Mouse (Mus musculus) neural tube, embryonic 11.5 days (tissue): Measurements from ENCODE around the gene Pigh. TPM values are rescaled to one million over a fixed set of nuclear protein-coding genes. Genes with fewer than 3 reads are reported as not detected.

Source experiments
- ATAC-seq: fragments of 200-750 bp; cut with Nextera tagmentation; 2 replicates; pipeline ENCODE4 v1.8.0; 2017; ENCODE audit warnings: moderate number of reproducible peaks, mild to moderate bottlenecking, moderate TSS enrichment, moderate library complexity; ENCODE audit not compliant: insufficient read depth, low FRiP score, low TSS enrichment
- DNase-seq: peaks from one replicate; pipeline ENCODE4 v3.0.0-alpha.2; 2015; ENCODE audit warnings: low spot score
- H3K27ac ChIP-seq: fragments of 300-500 bp; sonication (generic); 2 replicates; pipeline ENCODE4 v1.5.1; 2014; ENCODE audit warnings: low read depth, mild to moderate bottlenecking, low read length
- H3K27me3 ChIP-seq: fragments of 300-500 bp; sonication (generic); 2 replicates; pipeline ENCODE4 v1.6.1; 2014; ENCODE audit warnings: mild to moderate bottlenecking, low read length, mixed read lengths; ENCODE audit not compliant: control insufficient read depth, insufficient read depth
- H3K36me3 ChIP-seq: fragments of 300-500 bp; sonication (generic); 2 replicates; pipeline ENCODE4 v1.6.1; 2014; ENCODE audit warnings: mild to moderate bottlenecking, low read length, moderate library complexity, mixed read lengths; ENCODE audit not compliant: control insufficient read depth, insufficient read depth
- H3K4me1 ChIP-seq: fragments of 300-500 bp; sonication (generic); 2 replicates; pipeline ENCODE4 v1.6.1; 2014; ENCODE audit warnings: low read length, mixed read lengths; ENCODE audit not compliant: control insufficient read depth, insufficient read depth
- H3K4me2 ChIP-seq: fragments of 300-500 bp; sonication (generic); 2 replicates; pipeline ENCODE4 v1.6.1; 2014; ENCODE audit warnings: low read depth, mild to moderate bottlenecking, moderate library complexity
- H3K4me3 ChIP-seq: fragments of 300-500 bp; sonication (generic); 2 replicates; pipeline ENCODE4 v1.5.1; 2014; ENCODE audit warnings: low read depth, low read length
- H3K9ac ChIP-seq: fragments of 300-500 bp; sonication (generic); 2 replicates; pipeline ENCODE4 v1.6.1; 2014; ENCODE audit warnings: mild to moderate bottlenecking, low read length
- H3K9me3 ChIP-seq: fragments of 300-500 bp; sonication (generic); 2 replicates; pipeline ENCODE4 v1.6.1; 2016; ENCODE audit warnings: low read length; ENCODE audit not compliant: control insufficient read depth
- WGBS: fragments of 180-500 bp; shearing (Covaris S2); extraction: QIAGEN DNeasy Blood & Tissue Kit; methylation state at CpG from one replicate; pipeline ENCODE4 v1.1.7; 2014; 5-methylcytosine and 5-hydroxymethylcytosine counted together
- polyA plus RNA-seq: library from polyadenylated mRNA; unstranded; fragments of >200 nt; fragmentation: Nextera tagmentation; extraction: Ambion mirVana; gene quantifications from 2 replicates; pipeline ENCODE4 v1.2.1, GENCODE M21; 2014

The Pigh gene
- polyA plus RNA-seq, 1 experiment from 2014 or later, result 26.5 TPM

GRCm38 (mm10) chr12:79041436-79041835 is 48.0 kb downstream of the Pigh start:
- Histone ChIP-seq H3K9ac (no peak overlapping the region), H3K27me3 (no peaks in the 10 kb centered on the region), H3K4me2 (no peak overlapping the region), H3K4me1 (no peaks in the 10 kb centered on the region), H3K27ac (no peak overlapping the region), H3K4me3 (no peak overlapping the region), H3K9me3 (no peaks in the 10 kb centered on the region), H3K36me3 (peaks cover 4% of the 10 kb centered on the region; the same call in 1 of the 2 replicates)
- DNase-seq (no peak), ATAC-seq (no peak)

- no peak for DNase-seq
- no peaks in the 10 kb centered on the region for H3K4me1 ChIP-seq
- no peaks in the 10 kb centered on the region for H3K27me3 ChIP-seq
- no peak overlapping the region for H3K9ac ChIP-seq
- H3K36me3 ChIP-seq, result peaks cover 2% of the 10 kb centered on the region; the same call in 1 of the 2 replicates
- H3K4me3 ChIP-seq, result no peak overlapping the region
- H3K9me3 ChIP-seq, result no peaks in the 10 kb centered on the region
- H3K27ac ChIP-seq, result no peak overlapping the region
- 93% methylated on average over 11 of the region's 11 CpGs for WGBS
- no peak overlapping the region for H3K4me2 ChIP-seq
- no peak for ATAC-seq
These were observed 49.1 kb downstream of the Pigh start for GRCm38 (mm10) chr12:79040201-79040827.

DNA sequence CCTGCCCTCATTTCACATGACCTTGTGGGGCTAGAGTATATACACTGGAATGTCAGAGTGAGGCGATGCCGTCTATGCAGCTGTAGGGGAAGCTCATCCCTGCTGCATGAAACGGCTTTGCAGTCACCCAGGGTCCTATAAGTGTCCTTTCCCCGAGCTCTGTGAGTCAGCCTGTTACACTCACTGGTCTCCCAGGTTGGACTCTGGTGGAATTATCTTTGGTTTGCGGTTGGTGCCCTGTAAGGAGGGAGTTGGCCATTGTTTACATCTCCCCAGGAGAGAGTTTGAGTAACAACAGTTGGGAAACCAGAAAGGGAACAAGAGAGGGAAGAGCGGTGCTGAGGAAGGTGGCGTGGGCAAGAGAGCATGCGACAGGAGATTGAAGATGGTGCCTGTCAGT is 49.7 kb downstream of the Pigh start:
- no peak overlapping the region for H3K4me2 ChIP-seq
- H3K36me3 ChIP-seq, result 0 out of 2 replicates have a peak, but pooled peaks cover 2% of the 10 kb centered on the region
- no peak for DNase-seq
- ATAC-seq, result no peak
- no peaks in the 10 kb centered on the region for H3K4me1 ChIP-seq
- no peak overlapping the region for H3K4me3 ChIP-seq
- WGBS, result 76% methylated on average over 8 of the region's 8 CpGs
- H3K9me3 ChIP-seq, result no peaks in the 10 kb centered on the region
- no peaks in the 10 kb centered on the region for H3K27me3 ChIP-seq
- no peak overlapping the region for H3K9ac ChIP-seq
- no peak overlapping the region for H3K27ac ChIP-seq

DNA sequence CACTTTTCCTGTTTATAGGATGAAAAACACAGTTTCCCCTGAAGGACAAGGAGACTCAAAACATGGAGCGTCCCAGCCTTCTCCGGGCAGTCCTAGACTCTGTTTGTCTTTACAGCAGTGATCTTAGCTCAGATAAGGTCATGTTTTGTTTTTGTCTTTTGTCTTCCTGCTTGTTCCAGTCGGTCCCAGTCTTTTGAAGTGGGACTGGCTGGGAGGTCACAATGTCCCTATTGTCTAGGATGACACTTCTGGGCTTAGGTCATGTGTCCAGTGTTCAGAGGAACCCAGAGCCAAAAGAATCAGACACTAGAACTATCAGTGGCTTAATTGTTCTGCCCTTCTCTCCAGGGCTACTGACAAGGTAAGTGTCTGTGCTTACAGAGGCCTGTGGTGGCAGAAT is 54.1 kb downstream of the Pigh start:
- WGBS, result 31% methylated on average over 3 of the region's 3 CpGs
- H3K27me3 ChIP-seq, result no peaks in the 10 kb centered on the region
- no peaks in the 10 kb centered on the region for H3K9me3 ChIP-seq
- no peak overlapping the region for H3K27ac ChIP-seq
- no peak overlapping the region for H3K4me3 ChIP-seq
- H3K4me1 ChIP-seq, result no peaks in the 10 kb centered on the region
- H3K36me3 ChIP-seq, result no peaks in the 10 kb centered on the region
- H3K9ac ChIP-seq, result no peak overlapping the region
- no peak for ATAC-seq
- no peak overlapping the region for H3K4me2 ChIP-seq
- no peak for DNase-seq

GRCm38 (mm10) chr12:79034331-79034730 is 55.1 kb downstream of the Pigh start:
- H3K4me3 ChIP-seq, result no peak overlapping the region
- no peaks in the 10 kb centered on the region for H3K36me3 ChIP-seq
- no peaks in the 10 kb centered on the region for H3K9me3 ChIP-seq
- ATAC-seq (no peak), DNase-seq (no peak)
- H3K4me2 ChIP-seq, result no peak overlapping the region
- H3K9ac ChIP-seq, result no peak overlapping the region
- H3K4me1 ChIP-seq, result 0 out of 2 replicates have a peak, but pooled peaks cover 5% of the 10 kb centered on the region
- no peak overlapping the region for H3K27ac ChIP-seq
- no peaks in the 10 kb centered on the region for H3K27me3 ChIP-seq
- 98% methylated on average over 2 of the region's 2 CpGs for WGBS

Other genes starting within 250 kb of the Pigh start
- 109 and 110 TPM in 2 replicates for gene Atp6v1d, start 228.0 kb downstream of the Pigh start, polyA plus RNA-seq
- 261 and 280 TPM in 2 replicates for gene Eif2s1, start 227.8 kb downstream of the Pigh start, polyA plus RNA-seq
- 2.2 and 2.8 TPM in 2 replicates for gene Plek2, start 182.7 kb downstream of the Pigh start, polyA plus RNA-seq
- gene Tmem229b, start 82.0 kb downstream of the Pigh start, polyA plus RNA-seq, result 10.5 and 11.6 TPM in 2 replicates
- gene Plekhh1, start 60.5 kb downstream of the Pigh start, polyA plus RNA-seq, result 6.2 and 7.4 TPM in 2 replicates
- 6.0 and 7.8 TPM in 2 replicates for gene Arg2, start 41.1 kb upstream of the Pigh start, polyA plus RNA-seq
- gene Vti1b, start 83.0 kb upstream of the Pigh start, polyA plus RNA-seq, result 103 and 105 TPM in 2 replicates
- gene Rdh11, start 102.6 kb upstream of the Pigh start, polyA plus RNA-seq, result 26.1 and 27.3 TPM in 2 replicates
- gene Rdh12, start 119.3 kb upstream of the Pigh start, polyA plus RNA-seq, result 0.81 and 1.2 TPM in 2 replicates
- gene Zfyve26, start 206.7 kb upstream of the Pigh start, polyA plus RNA-seq, result 11.4 and 12.5 TPM in 2 replicates
- gene Rad51b, start 207.6 kb upstream of the Pigh start, polyA plus RNA-seq, result 4.7 and 5.5 TPM in 2 replicates